Mouse (Mus musculus) CH12.LX (cell line): ENCODE measurements at regions not wholly inside any gene's neighbourhood (a gene's known extent, or its start where the extent isn't known, plus 50 kb on each side); places are given as distances from the start of the nearest gene placed in this dataset.

Experiments used
- BHLHE40 ChIP-seq: IDR thresholded peaks from 2 replicates; pipeline ENCODE4 v1.6.1; 2011; ENCODE audit warnings: mild to moderate bottlenecking, low read depth, low read length, improper control_type of control experiment
- CHD1 ChIP-seq: IDR thresholded peaks from 2 replicates; pipeline ENCODE4 v1.6.1; 2012; ENCODE audit warnings: low read depth, low read length, improper control_type of control experiment, inconsistent platforms
- CHD2 ChIP-seq: IDR thresholded peaks from 2 replicates; pipeline ENCODE4 v1.6.1; 2011; ENCODE audit warnings: low read length, improper control_type of control experiment
- CTCF ChIP-seq, 2 experiments: IDR thresholded peaks in 1 of 2; conservative IDR thresholded peaks in 1 of 2; 2 replicates each; pipeline ENCODE4 v1.5.1; 2011 to 2012; ENCODE audit warnings: low read depth in 2 of 2, low read length in 2 of 2, improper control_type of control experiment in 1 of 2, inconsistent platforms in 1 of 2, mild to moderate bottlenecking in 1 of 2, moderate library complexity in 1 of 2
- ELF1 ChIP-seq: IDR thresholded peaks from 2 replicates; pipeline ENCODE4 v1.6.1; 2014; ENCODE audit warnings: low read depth, mild to moderate bottlenecking, inconsistent platforms, low read length, improper control_type of control experiment
- IRF4 ChIP-seq: IDR thresholded peaks from 2 replicates; pipeline ENCODE4 v1.6.1; 2014; ENCODE audit warnings: low read depth, mild to moderate bottlenecking, inconsistent platforms, low read length, improper control_type of control experiment
- JUND ChIP-seq: conservative IDR thresholded peaks from 2 replicates; pipeline ENCODE4 v1.6.1; 2011; ENCODE audit warnings: low read depth, low read length, improper control_type of control experiment
- MAFK ChIP-seq: IDR thresholded peaks from 2 replicates; pipeline ENCODE4 v1.6.1; 2011; ENCODE audit warnings: low read length, improper control_type of control experiment; ENCODE audit not compliant: insufficient replicate concordance
- POLR2A ChIP-seq: IDR thresholded peaks from 2 replicates; pipeline ENCODE4 v1.6.1; 2011; ENCODE audit warnings: low read depth, mild to moderate bottlenecking, improper control_type of control experiment, low read length
- SIN3A ChIP-seq: IDR thresholded peaks from 2 replicates; pipeline ENCODE4 v1.6.1; 2012; ENCODE audit warnings: low read length, improper control_type of control experiment, inconsistent platforms
- SMC3 ChIP-seq: IDR thresholded peaks from 2 replicates; pipeline ENCODE4 v1.6.1; 2011; ENCODE audit warnings: low read depth, low read length, improper control_type of control experiment
- USF1 ChIP-seq: IDR thresholded peaks from 2 replicates; pipeline ENCODE4 v1.6.1; 2014; ENCODE audit warnings: low read depth, mild to moderate bottlenecking, inconsistent platforms, low read length, improper control_type of control experiment

- no peak for TF ChIP-seq CTCF (conservative IDR thresholded peaks at IDR 0.05 in 1 of 2, IDR thresholded peaks at IDR 0.05 in 1 of 2; ENCODE audit: low read depth in 2 of 2, low read length in 2 of 2)
- no peak for TF ChIP-seq IRF4
- TF ChIP-seq JUND: no peak
- no peak for TF ChIP-seq USF1
- TF ChIP-seq POLR2A: no peak
- no peak for TF ChIP-seq SMC3
- TF ChIP-seq ELF1: no peak
- TF ChIP-seq SIN3A: no peak
- no peak for TF ChIP-seq BHLHE40
- no peak for TF ChIP-seq MAFK
- no peak for TF ChIP-seq CHD2
- TF ChIP-seq CHD1: no peak
Measured at GRCm38 (mm10) chr5:141131036-141131435, 110.3 kb upstream of the Sdk1 start.
